Mouse (Mus musculus) Patski (cell line): ENCODE data around the gene Kcnt1. TPM values are rescaled to one million over a fixed set of nuclear protein-coding genes. Genes with fewer than 3 reads are reported as not detected.

Experiments used
- ATAC-seq: fragments of 100-300 bp; one replicate; pipeline ENCODE4 v1.8.0; 2021
- CTCF ChIA-PET: fragments of 350-600 bp; sonication (Branson Sonifier 250); formaldehyde crosslinking; loops from one replicate; lab custom pipeline; 2022; ENCODE audit warnings: inconsistent platforms; lab: Charles Lee
- POLR2A ChIA-PET: fragments of 350-600 bp; sonication (Branson Sonifier 250); formaldehyde crosslinking; loops from one replicate; lab custom pipeline; 2022; ENCODE audit warnings: antibody characterized with exemption, inconsistent platforms; lab: Charles Lee
- DNase-seq: peaks from one replicate; pipeline ENCODE4 v3.0.0-alpha.2; 2011; ENCODE audit warnings: low read depth, low spot score
- H3K27me3 ChIP-seq: fragments of 371-371 bp; one replicate; pipeline ENCODE4 v1.5.1; 2021
- CTCF ChIP-seq: fragments of 100-300 bp; IDR thresholded peaks from one replicate; pipeline ENCODE4 v1.5.1; 2021
- in situ Hi-C: fragments of 300-500 bp; cut with MboI; formaldehyde crosslinking; loops from 3 replicates; pipeline ENCODE4 v1.11.1; 2018; ENCODE audit warnings: low pct_unique_long_range_greater_than_20kb, mixed read lengths
- polyA plus RNA-seq: library from polyadenylated mRNA; unstranded; gene quantifications from one replicate; pipeline ENCODE4 v1.2.3, GENCODE M21; 2021

The Kcnt1 gene
- polyA plus RNA-seq, 1 experiment from 2014 or later, result 0.06 TPM

DNA sequence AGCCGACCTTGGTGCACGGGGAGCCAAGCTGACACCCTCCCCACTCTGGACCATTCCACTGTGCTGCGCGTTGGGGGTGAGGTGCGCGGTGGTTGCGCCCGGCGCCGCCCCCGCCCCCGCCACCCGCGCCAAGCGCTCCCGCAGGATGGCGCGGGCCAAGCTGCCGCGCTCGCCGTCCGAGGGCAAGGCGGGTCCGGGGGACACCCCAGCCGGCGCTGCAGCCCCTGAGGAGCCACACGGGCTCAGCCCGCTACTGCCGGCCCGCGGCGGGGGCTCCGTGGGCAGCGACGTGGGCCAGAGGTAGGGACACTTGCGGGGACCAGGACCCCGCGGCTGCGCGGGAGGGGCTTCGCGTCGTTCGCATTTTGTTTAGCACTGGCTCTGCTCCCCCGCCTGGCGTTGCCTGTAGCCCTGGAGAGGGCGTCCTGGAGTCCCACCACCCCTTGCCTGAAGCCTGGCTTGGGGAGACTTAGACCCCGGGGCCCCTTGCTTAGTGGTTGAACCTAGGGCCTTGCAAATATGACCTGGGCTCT, 14.3 kb downstream of the Kcnt1 start:
- no peak for DNase-seq

DNA sequence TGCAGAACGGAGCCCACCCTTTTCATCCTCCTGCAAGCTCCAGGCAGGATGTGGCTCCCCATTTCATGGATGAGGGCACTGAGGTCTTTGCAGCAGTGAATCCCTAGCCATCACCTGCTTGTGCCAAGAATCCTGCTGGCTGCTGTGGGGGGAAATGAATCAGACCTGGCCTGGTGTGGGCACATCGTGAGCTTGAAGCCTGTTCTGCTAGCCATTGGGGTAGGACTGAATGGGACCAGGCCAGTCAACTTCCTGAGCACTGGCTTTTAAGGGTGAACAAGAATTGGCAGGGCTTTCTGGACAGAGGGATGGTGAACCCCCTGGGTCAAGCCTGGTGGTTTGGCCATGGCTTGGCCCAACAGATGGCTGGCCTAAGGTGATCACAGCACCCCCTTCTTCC, 15.0 kb downstream of the Kcnt1 start:
- in situ Hi-C loops, result no loop called here
- CTCF ChIA-PET, result no interaction called here
- POLR2A ChIA-PET, result no interaction called here
- DNase-seq, result no peak
- no peak for ATAC-seq
- peaks cover 29% of the 10 kb centered on the region for H3K27me3 ChIP-seq
- TF ChIP-seq CTCF, result no peak

More for the DNA sequence above, 14.3 kb downstream of the Kcnt1 start:
- POLR2A ChIA-PET, result interaction anchor here (0.7 kb wide), 1 partner anchor 20 kb away, joined by 5 read pairs; no protein-coding TSS in a partner anchor
- in situ Hi-C loops, result no loop called here
- peaks cover 29% of the 10 kb centered on the region for H3K27me3 ChIP-seq
- ATAC-seq, result no peak
- CTCF ChIA-PET, result no interaction called here
- no peak for TF ChIP-seq CTCF

- CTCF ChIA-PET, result interaction anchor here (1.1 kb wide), 1 partner anchor 43 kb away, joined by 3 read pairs; no protein-coding TSS in a partner anchor
- POLR2A ChIA-PET, result no interaction called here
- no peak for DNase-seq
- no peak for ATAC-seq
- H3K27me3 ChIP-seq, result peaks cover 29% of the 10 kb centered on the region
- in situ Hi-C loops, result no loop called here
- TF ChIP-seq CTCF, result no peak
Observed at GRCm38 (mm10) chr2:25879061-25879460, 15.5 kb downstream of the Kcnt1 start.

DNA sequence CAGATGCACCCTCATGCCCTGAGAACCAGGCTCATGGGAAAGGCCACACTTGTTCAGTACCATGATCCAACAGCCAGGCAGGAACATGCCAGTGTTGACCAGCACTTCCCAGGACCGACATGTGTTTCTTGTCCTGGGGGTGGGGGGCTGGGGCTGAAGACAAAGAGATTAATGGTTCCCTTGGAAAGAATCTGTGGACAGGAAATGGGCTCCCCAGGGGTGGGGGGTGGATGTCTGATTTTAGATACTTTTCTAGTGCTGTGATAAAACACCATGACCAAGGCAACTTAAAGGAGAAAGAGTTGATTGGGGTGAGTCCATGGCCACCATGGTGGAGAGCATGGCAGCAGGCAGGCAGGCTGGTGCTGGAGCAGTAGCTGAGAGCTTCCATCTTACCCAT, 18.7 kb downstream of the Kcnt1 start:
- ATAC-seq (no peak), DNase-seq (no peak)
- in situ Hi-C loops, result no loop called here

DNA sequence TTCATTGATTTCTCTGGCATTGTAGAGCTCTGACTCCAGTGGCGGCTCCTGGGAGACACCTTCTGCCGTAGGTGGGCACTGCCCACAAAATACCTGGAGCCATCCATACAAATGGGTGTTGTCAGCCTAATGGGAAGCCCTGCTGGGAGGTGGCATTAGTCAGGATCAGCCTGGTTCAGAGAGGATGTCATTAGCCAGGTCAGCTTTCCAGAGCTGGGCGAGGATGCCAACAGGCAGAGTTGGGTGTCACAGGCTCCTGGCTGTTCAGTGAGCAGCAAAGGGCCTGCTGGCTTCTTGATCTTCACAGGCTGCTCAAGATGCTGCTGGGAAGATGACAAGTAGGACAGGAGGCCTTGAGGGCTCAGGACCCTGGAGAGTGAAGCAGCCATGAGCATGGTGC, 21.2 kb downstream of the Kcnt1 start:
- H3K27me3 ChIP-seq, result peaks cover 21% of the 10 kb centered on the region
- ChIA-PET POLR2A (no interaction called here), CTCF (no interaction called here)
- no peak for TF ChIP-seq CTCF
- ATAC-seq (no peak), DNase-seq (no peak)
- in situ Hi-C loops, result no loop called here

More for the DNA sequence above, 18.7 kb downstream of the Kcnt1 start:
- ChIA-PET CTCF (interaction anchor here (1.2 kb wide), 1 partner anchor 16 kb away, joined by 3 read pairs; no protein-coding TSS in a partner anchor), POLR2A (no interaction called here)
- no peak for TF ChIP-seq CTCF
- H3K27me3 ChIP-seq, result peaks cover 29% of the 10 kb centered on the region

GRCm38 (mm10) chr2:25887226-25887625, 23.7 kb downstream of the Kcnt1 start:
- ChIA-PET CTCF (no interaction called here), POLR2A (no interaction called here)
- DNase-seq (no peak), ATAC-seq (no peak)
- no peak for TF ChIP-seq CTCF
- peaks cover 22% of the 10 kb centered on the region for H3K27me3 ChIP-seq
- in situ Hi-C loops, result no loop called here

GRCm38 (mm10) chr2:25888144-25888543, 24.6 kb downstream of the Kcnt1 start:
- H3K27me3 ChIP-seq, result peaks cover 27% of the 10 kb centered on the region
- no peak for DNase-seq
- in situ Hi-C loops, result no loop called here
- no peak for ATAC-seq
- POLR2A ChIA-PET, result no interaction called here
- TF ChIP-seq CTCF, result no peak
- CTCF ChIA-PET, result no interaction called here

- CTCF ChIA-PET, result no interaction called here
- POLR2A ChIA-PET, result no interaction called here
Observed at GRCm38 (mm10) chr2:25892440-25892839, 28.9 kb downstream of the Kcnt1 start.

DNA sequence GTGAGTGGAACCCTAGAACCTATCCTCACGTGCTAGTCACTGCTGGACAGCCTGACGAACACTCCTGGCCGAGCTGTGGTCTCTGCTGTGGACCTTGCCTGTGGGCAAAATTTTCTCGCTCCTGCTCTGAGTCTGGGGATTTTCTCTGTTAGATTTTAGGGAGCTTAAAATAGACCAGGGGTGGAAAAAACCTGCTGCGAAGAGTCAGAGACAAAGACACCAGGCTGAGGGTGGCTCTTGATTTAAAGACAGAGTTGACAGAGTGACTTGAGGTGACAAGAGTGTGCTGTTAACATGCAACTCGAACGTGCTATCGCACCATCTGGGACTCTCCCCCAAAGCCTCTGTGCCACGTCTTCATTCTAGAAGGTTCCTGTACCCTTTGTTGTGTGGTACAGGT, 35.4 kb downstream of the Kcnt1 start:
- no peak for DNase-seq
- peaks cover 24% of the 10 kb centered on the region for H3K27me3 ChIP-seq
- POLR2A ChIA-PET, result no interaction called here
- no peak for TF ChIP-seq CTCF
- CTCF ChIA-PET, result interaction anchor here (1.6 kb wide), 1 partner anchor 29 kb away, joined by 5 read pairs; no protein-coding TSS in a partner anchor
- in situ Hi-C loops, result no loop called here
- ATAC-seq, result no peak

More at GRCm38 (mm10) chr2:25892440-25892839, 28.9 kb downstream of the Kcnt1 start:
- ATAC-seq (no peak), DNase-seq (no peak)
- H3K27me3 ChIP-seq, result peaks cover 26% of the 10 kb centered on the region
- in situ Hi-C loops, result no loop called here
- TF ChIP-seq CTCF, result no peak

DNA sequence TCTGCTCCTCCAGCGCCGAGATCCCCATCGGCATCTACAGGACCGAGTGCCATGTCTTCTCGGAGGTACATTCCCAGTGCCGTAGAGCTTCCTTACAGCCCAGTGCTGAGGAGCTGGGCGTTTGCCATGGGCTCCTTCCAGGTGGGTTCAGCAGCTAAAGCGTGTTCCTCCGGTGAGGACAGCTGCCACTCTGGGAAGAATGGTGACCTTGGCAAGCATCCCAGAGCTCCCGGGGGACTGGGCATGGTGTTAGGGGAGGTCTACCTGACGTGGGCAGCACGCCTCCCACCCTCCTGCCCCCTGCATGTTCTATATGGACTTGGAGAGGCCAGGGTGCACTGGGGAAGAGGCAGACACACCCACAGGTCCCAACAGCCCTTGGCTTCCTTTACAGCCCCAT, 46.3 kb downstream of the Kcnt1 start:
- ATAC-seq, result no peak
- ChIA-PET POLR2A (no interaction called here), CTCF (no interaction called here)

GRCm38 (mm10) chr2:25913247-25913646, 49.7 kb downstream of the Kcnt1 start:
- in situ Hi-C loops, result no loop called here
- TF ChIP-seq CTCF, result no peak
- ATAC-seq (no peak), DNase-seq (no peak)
- ChIA-PET POLR2A (no interaction called here), CTCF (no interaction called here)
- peaks cover 4% of the 10 kb centered on the region for H3K27me3 ChIP-seq

More for the DNA sequence above, 46.3 kb downstream of the Kcnt1 start:
- in situ Hi-C loops, result no loop called here
- TF ChIP-seq CTCF, result no peak
- no peak for DNase-seq
- peaks cover 4% of the 10 kb centered on the region for H3K27me3 ChIP-seq
